Mouse (Mus musculus) lung, adult 2 months (tissue): Measurements from ENCODE around the gene Col1a2.

Experiments
- CTCF ChIP-seq: fragments of 200-500 bp; IDR thresholded peaks from 2 replicates; pipeline ENCODE4 v1.5.1; 2011; ENCODE audit warnings: mild to moderate bottlenecking, low read length, control low read depth; ENCODE audit not compliant: insufficient read depth
- POLR2A ChIP-seq: fragments of 200-500 bp; IDR thresholded peaks from 2 replicates; pipeline ENCODE4 v1.6.1; 2011; ENCODE audit warnings: low read depth, mild to moderate bottlenecking, control low read depth, low read length, borderline replicate concordance; ENCODE audit errors: extremely low read depth

- TF ChIP-seq CTCF, result no peak
- no peak for TF ChIP-seq POLR2A
These were observed 21.1 kb upstream of the Col1a2 start for GRCm38 (mm10) chr6:4483577-4483936.
